Mouse (Mus musculus): ENCODE data around the gene Tmc6. TPM values are rescaled to one million over a fixed set of nuclear protein-coding genes. Genes with fewer than 3 reads are reported as not detected.

Gene Tmc6
- total RNA-seq, 2 experiments from 2014 or later = 11.2 to 18.4 TPM

GRCm38 (mm10) chr11:117783683-117784309 is 1.8 kb upstream of the Tmc6 start:
- DNase-seq = peak in 1 of 2 experiments; percentile 40
- intact Hi-C loops (cut with DNase I) = loop anchor here (2.0 kb wide), 1 partner anchor 41 kb away; the partner anchor contains the start of gene Afmid

DNA sequence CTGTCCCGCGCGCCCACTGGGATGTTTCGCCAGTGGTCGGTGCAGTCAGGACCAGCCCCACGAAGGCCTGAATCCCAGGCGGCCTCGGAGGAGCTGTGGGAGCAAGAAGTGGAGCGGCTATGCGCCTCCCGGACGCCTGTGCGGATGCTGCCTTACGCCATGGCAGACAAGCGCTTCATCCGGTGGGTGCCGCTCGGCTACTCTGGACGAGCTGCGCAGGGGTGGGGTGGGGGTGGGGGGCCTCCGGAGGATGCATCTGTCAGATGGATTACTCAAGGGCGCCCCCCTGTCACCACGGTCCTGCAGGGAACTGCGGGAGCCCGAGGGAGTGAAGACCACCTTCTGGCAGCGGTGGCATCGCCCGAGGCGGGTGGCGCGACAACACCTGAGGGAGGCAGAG is 1.1 kb upstream of the Tmc6 start:
- intact Hi-C loops (cut with DNase I) = loop anchor here (2.0 kb wide), 1 partner anchor 42 kb away; the partner anchor contains the start of gene Afmid

DNA sequence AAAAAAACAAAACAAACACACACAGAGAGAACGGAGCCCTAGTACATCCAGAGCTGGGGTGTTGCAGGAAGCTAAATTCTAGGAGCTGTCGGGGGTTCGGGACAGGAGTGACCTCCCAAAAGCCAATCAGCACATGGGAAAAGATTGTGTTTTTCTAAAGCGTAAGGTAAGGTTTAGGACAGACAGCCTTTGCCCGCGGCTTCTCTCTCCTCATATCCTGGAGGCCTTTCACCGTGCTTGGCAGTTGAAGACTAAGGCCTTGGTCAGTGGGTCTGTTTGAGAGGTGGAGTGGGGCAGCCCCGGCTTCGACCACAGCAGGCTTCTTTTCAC is 672 bp upstream of the Tmc6 start:
- intact Hi-C loops (cut with DNase I) = loop anchor here (2.0 kb wide), 1 partner anchor 42 kb away; the partner anchor contains the start of gene Afmid

More for the DNA sequence above, 1.1 kb upstream of the Tmc6 start:
- DNase-seq = peak; percentile 64 to 73

DNA sequence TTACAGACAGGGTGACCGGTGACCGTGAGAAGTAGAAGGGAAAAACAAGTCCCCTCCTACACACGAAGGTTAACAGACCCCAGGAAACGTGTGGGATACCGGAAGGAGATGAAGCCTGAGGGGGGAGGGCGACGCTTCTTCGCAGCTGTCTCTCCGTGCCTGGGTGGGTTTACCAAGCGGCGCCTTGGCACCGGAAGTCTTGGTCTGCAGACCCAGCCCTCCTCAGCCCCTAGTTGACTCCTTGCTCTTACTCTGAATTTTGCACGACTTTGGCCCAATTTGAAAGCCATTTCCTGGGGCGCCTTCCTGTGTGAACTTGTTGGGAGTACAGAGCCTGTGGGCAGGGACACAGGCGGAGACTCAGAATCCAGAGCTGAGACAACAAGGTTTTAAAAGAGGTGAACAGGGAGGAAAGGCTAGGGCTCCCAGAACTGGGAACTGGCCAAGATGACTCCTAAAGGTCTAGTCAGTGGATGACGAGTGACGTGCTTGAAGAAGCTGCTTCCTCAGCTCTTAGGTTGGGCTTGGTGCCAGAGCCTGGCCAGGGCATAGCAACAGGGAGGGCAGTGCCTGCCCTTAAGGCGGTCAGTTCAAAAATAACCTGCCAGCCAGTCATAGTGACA is 688 bp downstream of the Tmc6 start:
- peak; percentile 71 to 74 for DNase-seq
- intact Hi-C loops (cut with DNase I) = no loop called here

More for the DNA sequence above, 672 bp upstream of the Tmc6 start:
- no peak for DNase-seq

DNA sequence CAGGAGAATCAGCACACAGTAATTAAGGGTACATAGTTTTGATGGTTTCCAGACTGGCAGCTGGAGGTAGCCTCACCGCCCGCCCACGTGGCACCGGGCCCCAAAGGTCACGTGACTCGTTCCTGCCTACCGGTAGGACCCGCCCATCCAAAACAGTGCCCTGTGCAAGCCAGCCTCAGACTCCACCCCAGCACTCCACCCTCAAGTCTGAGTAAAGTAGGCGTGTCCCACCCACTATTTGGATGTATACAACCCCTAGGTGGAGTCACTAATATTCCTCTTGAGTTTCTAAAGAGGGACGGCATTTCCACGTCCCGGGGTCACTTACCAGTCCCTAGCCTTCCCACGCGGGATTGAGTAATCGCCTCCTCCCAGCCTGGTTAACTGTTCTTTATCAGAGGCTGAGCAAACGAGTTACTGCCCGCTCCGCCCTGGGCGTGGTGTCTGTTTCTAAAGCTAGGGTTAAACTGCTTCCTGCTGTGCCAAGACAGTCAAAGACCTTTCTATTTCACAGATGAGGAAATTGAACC is 1.4 kb downstream of the Tmc6 start:
- intact Hi-C loops (cut with DNase I) = no loop called here

DNA sequence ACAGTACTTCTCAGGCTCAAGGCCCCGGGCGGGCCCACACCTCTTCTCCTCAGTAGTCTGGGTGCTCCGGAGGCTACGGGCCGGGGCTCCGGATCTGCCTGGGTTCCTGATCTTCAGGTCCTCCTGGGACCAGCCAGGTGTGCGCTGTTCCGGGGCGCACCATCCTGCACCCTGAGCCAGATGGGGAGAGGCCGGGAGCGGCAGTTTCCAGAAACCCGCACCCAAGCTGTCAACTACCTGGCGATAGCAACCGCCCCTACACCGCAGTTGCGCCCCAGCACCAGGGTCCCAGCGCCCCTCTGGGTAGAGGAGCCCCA is 1.8 kb downstream of the Tmc6 start:
- no peak for DNase-seq
- intact Hi-C loops (cut with DNase I) = no loop called here

More for the DNA sequence above, 1.4 kb downstream of the Tmc6 start:
- DNase-seq = peak; percentile 82 to 84

DNA sequence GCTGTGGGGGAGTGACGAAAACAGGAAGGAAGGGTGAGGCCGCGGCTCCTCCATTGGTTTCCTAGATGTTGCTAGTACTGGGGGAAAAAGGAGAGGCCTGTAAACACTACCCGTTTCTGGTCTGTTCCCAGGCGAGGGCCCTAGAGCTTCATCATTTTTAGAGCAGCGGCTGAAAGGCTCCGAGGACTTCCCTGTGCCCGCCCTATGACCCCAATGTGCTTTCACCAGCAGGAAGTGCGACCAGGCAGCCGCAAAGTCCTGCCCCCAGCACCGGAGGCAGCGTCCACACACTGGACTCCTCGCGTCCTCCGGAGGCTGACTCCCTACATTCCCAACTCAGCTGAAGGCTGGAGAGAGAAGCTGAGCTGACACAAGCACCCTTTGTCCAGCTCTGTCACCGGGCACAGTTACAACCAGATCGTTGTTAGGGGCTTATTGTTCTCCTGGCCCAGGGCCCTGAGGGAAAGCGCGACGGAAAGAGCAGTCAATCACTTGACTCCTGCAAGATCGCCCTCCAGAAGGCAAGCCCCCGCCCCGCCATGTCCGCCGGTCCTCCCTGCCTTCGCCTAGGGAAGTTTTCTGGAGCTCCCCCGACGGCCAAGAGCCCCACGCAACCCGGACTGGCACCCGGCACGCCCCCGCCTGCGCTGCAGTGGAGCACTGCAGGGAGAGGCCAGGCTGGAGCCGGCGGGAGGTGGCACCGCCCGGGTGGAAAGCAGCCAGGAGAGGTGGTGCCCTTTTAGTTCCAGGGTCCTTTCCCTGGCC is 2.4 kb downstream of the Tmc6 start:
- peak; percentile 74 to 78 for DNase-seq
- intact Hi-C loops (cut with DNase I) = loop anchor here (5.0 kb wide), 1 partner anchor 392 kb away; no protein-coding TSS in a partner anchor

DNA sequence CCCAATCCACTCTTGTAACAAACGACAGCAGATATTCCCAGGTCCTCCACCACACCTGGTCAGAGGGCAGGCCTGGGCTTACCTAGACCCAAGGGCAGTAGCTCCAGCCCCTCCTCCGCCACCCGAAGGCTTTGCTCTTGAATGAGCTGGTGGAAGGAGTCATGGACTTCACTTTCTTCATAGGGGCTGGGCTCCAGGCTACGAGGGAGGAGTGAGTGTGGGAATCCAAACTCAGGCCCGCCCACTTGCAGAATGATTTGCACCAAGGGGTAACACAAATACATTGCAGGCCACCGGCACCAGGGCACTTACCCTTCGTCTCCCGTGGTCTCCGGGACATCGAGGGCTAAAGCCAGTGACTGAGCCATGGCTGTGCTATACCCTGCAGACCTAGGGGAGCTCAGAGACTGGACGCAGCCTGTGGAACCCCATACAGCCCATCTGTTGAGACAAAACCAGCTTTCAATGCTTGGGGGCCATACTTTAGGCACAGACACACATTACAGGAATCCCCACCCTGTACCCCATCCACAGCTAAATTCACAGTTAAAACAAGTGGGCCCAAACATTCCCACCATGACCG is 3.1 kb downstream of the Tmc6 start:
- DNase-seq = no peak

GRCm38 (mm10) chr11:117778031-117778430 is 4.0 kb downstream of the Tmc6 start:
- DNase-seq = no peak
- intact Hi-C loops (cut with DNase I) = loop anchor here (5.0 kb wide), 1 partner anchor 391 kb away; no protein-coding TSS in a partner anchor

More for the DNA sequence above, 3.1 kb downstream of the Tmc6 start:
- intact Hi-C loops (cut with DNase I) = loop anchor here (5.0 kb wide), 1 partner anchor 392 kb away; no protein-coding TSS in a partner anchor

- intact Hi-C loops (cut with DNase I) = loop anchor here (5.0 kb wide), 1 partner anchor 390 kb away; no protein-coding TSS in a partner anchor
- no peak for DNase-seq
Observed at GRCm38 (mm10) chr11:117777111-117777510, 4.9 kb downstream of the Tmc6 start.

GRCm38 (mm10) chr11:117776085-117776792 is 5.8 kb downstream of the Tmc6 start:
- intact Hi-C loops (cut with DNase I) = loop anchor here (5.0 kb wide), 1 partner anchor 389 kb away; no protein-coding TSS in a partner anchor
- DNase-seq = no peak

DNA sequence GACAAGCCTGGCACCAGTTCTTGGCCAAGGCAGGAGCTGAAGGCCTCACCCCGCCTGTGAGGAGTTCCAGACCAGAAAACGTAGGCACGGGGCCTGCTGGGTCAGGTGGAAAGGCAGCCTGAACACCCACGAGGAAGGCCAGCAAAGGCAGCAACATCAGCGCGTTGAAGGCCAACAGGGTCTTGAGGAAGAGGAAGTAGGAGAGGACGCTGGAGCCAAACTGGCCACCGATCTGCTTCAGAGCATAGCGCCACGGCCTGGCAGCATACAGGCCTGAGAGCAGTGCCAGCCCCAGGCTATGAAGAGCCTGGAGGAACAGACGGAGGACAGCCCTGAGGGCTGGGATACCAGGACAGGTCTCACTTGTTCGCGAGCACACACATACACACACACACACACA is 6.5 kb downstream of the Tmc6 start:
- intact Hi-C loops (cut with DNase I) = loop anchor here (5.0 kb wide), 1 partner anchor 388 kb away; no protein-coding TSS in a partner anchor
- DNase-seq = no peak

DNA sequence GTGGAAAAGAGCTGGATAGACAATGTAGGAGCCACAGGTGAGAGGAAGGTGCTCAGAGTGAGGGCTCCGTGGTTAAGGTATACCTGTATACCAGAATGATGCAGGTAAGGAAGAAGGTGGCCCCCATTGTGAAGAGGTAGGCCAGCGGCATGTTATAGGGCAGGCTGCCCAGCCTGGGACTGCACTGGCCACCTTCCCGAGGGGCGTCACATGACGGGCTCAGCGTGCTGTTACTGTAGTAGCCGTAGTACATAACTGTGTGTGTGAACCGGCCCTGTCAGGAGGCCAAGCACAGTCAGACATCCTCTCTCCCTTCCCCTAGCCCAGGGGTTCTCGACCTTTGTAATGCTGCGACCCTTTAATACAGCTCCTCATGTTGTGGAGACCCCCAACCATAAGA is 7.1 kb downstream of the Tmc6 start:
- intact Hi-C loops (cut with DNase I) = loop anchor here (5.0 kb wide), 1 partner anchor 388 kb away; no protein-coding TSS in a partner anchor
- DNase-seq = no peak

DNA sequence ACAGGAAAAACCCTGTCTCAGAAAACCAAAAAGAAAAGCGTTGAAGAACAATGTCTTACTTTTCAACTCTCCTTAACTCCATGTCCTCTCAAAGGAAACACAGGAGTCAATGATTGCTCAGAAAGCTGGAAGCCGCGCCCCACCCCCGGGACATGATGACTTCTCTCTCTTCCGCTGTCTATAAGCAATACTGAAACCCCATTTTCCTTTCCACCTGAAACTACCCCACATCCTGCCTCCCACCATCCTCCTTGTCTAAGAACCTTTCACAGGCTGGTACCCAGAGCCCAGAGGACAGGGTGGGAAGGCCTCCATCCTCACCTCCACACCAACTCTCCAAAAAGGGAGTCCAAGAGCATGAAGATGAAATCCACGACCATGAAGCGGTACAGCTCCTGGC is 9.6 kb downstream of the Tmc6 start:
- no peak for DNase-seq
- intact Hi-C loops (cut with DNase I) = no loop called here

GRCm38 (mm10) chr11:117770407-117770806 is 11.6 kb downstream of the Tmc6 start:
- no peak for DNase-seq

DNA sequence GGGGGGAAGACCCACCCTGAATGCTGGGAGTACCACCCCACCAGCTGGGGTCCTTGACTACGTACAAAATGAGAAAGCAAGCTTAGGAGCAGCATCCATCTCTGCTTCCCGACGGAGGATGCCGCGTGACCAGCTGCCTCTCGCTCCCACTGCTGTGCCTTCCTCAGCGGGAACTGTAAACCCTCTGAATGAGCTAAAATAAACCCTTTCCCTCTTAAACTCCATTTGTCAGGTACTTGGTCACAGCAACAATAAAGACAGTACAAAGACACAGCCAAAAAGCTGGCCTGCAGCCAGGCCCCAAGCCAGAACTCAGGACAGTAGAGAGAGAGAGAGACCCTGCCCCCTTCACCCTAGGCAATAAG is 12.3 kb downstream of the Tmc6 start:
- no peak for DNase-seq
- intact Hi-C loops (cut with DNase I) = no loop called here

More at GRCm38 (mm10) chr11:117770407-117770806, 11.6 kb downstream of the Tmc6 start:
- intact Hi-C loops (cut with DNase I) = no loop called here

DNA sequence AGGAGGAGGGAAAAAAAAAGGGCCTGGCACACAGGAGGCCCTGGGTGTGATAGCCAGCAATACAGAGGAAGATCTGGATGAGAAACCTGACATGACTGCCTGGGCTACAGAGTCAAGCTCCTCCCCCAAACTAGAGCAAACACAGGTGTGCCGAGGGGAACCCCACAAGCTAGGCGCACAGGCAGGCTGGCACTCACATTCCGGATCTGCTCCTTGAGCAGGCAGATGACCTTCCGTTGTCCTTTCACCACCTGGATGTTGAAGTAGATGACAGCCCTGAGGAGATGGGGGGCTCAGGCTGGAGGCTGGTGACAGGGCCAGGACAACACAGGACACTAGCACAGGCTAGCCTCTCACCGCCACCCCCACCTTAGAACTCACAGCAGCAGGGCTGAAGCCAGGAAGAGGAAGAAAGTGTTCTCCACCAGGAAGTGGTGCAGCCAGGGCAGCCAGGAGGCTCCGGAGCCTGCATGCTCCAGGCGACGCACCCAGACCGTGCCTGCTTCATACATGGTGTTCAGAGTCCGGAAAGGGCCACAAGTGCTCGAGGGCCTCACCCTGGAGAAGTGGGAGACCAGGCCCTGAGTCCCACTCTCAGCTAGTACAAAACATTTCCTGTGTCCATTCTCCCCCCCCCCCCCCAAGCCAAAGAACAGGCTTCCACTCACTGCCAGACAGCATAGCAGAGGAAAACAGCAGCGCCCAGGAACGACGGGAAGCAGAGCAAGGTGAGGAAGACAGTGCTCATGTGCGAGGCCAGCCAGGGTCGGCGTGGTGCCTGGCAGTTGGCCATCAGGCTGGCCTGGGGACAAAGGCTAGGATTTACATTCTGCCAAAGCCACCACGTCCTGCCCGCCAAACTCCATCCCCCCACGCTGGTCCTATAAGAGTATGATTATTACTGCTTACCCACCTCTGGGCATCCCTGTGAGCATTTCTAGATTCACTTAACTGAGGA is 13.0 kb downstream of the Tmc6 start:
- intact Hi-C loops (cut with DNase I) = no loop called here
- DNase-seq = no peak

DNA sequence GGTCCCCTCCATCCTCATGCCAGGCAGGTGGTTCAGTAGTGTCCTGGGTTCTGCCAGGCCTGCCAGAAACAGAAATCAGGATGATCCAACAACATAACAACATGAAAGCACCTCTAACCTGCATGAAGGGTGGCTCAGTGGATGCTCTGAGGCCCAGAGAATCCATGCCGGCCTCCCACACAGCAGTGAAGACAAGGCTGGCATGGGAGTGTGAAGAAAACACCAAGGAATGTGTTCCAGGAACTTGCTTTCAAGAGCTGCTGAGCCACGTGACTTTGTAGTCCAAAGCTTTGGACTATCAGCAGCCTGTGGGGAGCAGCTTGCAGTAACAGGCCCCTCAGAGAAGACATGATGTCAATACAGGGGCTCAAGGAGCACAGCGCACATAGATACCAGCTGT is 15.7 kb downstream of the Tmc6 start:
- DNase-seq = no peak
- intact Hi-C loops (cut with DNase I) = no loop called here

DNA sequence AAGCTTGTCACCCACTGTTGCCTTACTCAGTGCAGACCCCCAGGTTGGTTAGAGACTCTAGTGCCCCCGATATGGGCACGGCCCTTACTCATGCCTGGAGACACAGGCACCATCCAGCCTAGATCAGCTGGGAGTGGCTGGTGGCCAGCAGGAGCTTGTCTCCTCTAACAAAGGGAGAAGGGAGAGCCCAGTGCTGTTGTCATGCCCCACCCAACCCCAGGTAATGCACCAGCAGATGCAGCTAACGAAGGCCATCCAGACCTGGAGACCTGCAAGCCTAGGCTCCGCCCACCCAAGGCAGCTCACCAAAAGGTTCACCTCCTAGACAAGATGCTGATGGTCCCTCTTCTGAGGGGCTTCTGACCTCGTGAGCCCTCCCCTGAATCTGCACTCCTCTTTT is 16.6 kb downstream of the Tmc6 start:
- DNase-seq = no peak
- intact Hi-C loops (cut with DNase I) = no loop called here
